Mouse (Mus musculus): ENCODE data around the gene Gm5447.

The Gm5447 gene

DNA sequence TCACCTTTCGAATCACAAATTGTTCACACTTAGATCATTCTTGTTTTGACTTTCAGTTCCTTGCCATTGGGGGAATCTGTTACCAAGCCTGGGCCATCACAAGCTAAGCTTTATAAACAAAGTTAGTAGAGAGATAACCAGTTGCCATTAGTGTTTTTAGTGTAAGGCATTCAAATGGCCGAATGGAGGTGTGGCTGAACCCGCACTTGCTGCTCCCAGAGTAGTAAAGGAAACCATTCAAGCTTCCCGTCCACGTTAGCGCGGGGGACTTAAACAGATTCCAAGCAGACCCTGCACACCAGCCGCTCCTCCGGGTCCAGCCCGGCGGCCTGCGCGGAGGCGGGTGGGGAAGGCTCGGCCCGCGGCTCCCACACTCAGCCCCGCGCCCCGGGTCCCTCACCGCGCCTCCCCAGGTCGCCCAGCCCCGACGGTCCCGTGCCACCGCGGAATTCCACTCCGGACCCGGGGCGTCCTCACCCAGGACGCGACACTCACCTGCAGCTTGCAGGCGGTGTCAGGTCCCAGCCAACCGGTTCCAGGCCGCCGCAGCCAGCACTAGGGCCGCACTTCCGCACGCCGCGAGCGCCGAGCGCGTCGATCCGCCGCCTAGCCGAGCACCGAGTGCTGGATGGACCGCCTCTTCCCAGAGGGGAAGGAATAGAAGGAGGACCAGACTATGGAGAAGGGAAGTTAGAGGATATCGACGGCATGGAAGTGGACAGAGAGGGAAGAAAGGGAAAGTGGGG, at the start of gene Gm5447, which contains the start of gene Exoc2:
Gene Gm5447, plus strand, starts transcription at position 704 of the 746 bp plus-strand sequence.
Gene Exoc2, minus strand, starts transcription at position 593 of the 746 bp plus-strand sequence.
- DNase-seq = peak; percentile 83 to 90

DNA sequence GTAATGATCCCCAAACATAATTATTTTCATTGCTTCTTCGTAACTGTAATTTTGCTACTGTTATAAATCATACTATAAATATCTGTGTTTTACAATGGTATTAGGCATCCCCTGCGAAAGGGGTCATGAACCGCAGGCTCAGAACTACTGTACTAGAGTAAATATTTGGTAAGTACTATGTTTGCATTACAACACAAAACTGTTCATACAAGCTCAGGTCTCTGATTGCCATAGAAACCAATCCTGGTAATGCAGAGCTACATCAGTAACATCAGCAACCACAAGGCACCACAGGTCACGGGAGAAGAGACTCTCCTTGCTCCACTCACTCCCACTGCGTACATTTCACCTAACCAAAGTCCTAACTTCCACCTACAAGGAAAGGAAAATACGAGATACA, 49.7 kb upstream of the Gm5447 start:
- no peak for DNase-seq

DNA sequence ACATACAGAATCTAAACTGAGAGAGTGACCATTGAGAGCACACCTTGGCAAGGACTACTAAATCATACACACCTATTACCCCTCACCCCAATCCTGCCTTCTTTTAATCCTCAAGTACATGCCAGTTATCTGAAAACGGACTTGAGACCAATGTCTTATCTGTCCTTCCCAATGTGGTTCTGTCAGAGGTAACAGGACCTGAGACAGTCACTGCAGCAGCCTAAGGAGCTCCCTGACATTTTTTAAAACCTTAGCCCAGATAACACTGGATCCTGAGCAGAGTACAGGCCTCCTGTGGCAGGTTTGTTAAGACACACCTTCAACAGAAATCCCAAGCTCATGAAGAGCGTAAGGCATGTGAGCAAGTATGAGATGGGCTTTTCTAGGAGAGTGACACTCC, 44.9 kb upstream of the Gm5447 start:
- no peak for DNase-seq

DNA sequence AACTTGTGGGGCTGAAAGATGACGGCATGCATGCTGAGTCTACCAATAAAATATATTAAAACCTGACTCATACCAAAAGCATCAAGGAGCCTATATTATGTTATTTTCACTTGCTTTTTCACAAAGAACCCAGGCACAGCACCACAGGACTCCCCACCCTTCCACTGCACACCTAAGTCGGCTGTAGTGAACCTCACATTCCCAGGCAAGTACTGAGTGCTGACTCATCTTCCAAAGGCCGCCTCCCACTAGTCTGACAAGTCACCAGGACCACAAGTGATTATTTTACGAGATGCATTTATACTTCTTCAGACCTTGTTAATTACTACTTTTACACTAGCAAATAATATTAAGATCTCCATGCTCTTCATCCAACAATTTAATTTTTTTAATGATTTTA, 42.4 kb upstream of the Gm5447 start:
- no peak for DNase-seq

DNA sequence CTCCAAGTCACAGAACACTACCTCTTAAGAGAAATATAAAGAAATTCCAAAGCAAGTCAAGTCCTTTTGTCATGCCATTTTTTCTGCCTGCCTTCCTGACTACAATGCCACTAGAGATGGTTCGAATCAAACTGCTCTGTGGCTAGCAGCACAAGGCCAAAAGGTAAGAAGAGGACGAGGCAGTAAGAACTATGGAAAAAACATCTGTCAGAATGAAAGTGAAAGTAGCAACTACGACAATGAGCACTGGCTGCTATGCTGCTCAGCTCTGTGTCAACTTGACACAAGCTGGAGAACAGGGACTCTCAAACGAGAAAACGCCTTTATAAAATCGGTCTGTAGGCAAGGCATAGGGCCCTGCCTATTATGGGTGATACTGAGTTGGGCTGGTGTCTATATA, 41.0 kb upstream of the Gm5447 start:
- no peak for DNase-seq

DNA sequence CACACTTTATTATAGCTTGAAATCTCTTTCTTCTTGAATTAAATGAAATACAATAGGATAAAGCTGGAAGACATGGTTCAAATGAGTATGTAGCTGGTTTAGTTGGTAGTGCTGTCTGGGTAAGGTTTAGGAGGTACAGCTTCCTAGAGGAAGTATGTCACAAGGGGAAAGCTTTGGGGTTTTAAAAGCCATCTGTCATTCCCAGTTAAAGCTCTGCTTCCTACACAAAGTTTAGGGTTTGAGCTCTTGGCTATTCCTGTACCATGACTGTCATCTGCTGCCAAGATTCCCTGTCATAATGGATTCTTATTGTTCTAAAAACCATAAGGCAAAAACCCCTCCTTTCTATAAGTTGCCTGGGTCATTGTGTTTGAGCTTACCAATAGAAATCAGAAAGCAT, 28.2 kb upstream of the Gm5447 start:
- no peak for DNase-seq

DNA sequence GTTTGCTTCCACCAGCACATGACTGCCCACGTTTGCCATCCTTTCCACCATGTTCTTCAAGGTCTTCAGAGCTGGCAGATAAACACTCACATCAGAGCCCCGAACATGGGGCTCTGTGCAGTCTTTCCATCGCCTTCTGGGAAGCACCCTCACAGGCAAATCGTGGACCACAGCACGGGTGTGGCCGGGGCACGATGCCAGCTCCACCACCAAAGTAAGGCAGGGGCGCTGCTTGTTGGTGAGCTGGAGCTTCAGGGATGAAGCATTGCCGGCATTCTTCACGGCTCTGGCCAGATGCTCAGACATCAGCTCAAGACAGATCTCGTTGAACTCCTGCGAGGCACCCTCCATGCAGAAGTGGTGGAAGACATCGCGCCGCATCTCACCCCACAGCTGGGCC, 26.9 kb upstream of the Gm5447 start:
- DNase-seq = no peak

DNA sequence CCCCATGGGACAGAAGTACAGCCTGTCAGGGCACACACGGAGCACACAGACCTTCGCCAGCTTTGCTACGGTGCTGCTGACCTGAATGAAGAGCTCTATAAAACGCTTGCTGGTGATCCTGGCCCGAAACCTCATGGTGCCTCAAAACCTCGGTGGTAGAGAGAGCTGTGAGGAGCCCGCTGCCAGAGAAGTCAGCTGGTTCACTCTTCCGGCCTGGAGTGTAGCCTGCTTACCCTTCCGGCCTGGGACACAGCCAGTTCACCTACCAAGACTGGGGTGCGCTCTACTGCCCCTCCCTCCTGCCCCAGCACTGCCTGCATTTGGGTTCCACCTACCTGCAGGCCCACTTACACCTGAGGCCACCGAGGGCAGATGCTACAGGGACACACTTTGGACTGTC, 26.5 kb upstream of the Gm5447 start, which contains the start of gene Hus1b:
Gene Hus1b, minus strand, starts transcription at position 220 of the 400 bp plus-strand sequence.
- peak in 1 of 2 experiments; percentile 23 for DNase-seq

DNA sequence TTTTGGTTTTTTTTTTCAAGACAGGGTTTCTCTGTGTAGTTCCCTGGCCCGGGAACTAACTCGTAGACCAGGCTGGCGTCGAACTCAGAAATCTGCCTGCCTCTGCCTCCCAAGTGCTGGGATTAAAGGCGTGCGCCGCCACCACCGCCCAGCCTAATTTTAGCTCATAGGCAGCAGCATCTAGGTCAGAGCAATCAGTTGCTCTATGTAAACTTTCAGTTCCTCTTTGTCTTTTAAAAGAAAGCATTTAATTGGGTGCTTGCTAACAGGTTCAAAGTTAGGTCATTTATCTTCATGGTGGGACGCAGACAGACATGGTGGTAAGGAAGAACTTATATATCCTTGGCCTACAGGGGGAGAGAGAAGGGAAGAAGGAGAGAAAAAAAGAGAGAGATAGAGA, 24.8 kb upstream of the Gm5447 start:
- DNase-seq = no peak

DNA sequence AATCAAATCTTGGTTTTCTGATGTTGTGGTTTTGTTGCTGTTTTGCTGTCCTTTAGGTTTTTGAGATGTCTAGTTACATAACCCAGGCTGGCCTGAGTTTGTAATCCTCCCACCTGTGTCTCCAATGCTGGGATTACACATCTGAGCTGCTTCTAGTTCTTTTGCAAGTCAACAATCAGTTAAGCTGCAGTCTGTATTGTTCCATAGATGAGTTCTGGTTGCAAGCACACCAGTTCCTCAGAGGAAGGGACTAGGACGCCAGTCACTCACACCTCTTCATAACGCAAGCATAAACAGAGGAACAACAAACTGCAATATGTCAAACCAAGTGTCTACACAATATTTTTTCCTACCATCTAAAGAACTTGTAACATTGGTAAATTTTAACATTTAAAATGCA, 22.0 kb upstream of the Gm5447 start:
- no peak for DNase-seq

DNA sequence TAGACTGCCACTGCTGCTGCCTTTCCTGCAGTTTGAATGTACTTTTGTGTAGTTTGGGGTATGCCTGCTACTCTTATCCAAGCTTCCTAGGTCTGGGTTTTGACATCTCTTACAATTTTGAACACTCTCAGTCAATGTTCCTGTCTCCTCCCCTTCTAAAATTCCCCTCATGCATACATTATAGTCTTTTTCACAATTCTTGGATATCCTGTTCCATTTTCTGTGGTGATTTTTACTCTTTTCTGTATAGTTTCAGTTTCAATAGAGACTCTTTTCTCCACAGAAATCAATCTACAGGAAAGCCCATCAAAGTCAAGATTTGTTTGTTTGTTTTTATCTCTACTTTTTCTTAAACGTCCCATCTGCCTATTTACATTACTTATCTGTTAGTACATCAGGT, 20.4 kb upstream of the Gm5447 start:
- no peak for DNase-seq

DNA sequence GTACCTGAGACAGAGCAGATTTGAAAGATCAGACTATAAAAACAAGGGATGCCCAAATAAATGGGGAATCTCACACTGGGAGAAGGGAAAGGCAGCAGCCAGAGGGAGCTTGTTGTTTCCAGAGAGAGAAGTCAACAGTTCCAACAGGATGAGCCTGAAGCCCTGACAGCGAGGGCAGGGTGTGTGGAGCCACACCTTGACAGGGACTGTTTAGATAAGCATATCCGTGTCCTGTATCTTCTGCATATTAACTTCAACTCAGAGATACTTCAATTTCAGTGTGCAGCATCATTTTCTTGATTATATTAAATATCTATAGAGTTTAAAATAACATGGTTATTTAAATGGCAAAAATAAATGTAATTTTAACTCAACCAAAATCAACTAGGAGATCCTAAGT, 13.3 kb upstream of the Gm5447 start:
- DNase-seq = no peak

DNA sequence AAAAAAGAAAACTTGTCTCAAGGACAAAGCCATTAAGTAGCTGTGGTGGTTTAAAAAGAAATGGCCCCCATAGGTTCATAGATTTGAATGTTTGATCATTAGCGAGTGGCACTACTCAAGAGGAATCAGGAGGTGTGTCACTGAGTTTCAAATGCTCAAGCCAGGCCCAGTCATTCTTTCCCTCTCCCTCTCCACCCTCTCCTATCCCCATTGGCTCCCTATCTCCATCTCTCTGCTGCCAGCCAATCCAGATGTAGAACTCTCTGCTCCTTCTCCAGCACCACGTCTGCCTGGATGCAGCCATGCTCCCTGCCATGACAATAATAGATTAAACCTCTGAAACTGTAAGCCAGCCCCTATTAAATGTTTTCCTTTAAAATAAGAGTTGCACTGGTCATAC, 12.1 kb upstream of the Gm5447 start:
- DNase-seq = no peak

DNA sequence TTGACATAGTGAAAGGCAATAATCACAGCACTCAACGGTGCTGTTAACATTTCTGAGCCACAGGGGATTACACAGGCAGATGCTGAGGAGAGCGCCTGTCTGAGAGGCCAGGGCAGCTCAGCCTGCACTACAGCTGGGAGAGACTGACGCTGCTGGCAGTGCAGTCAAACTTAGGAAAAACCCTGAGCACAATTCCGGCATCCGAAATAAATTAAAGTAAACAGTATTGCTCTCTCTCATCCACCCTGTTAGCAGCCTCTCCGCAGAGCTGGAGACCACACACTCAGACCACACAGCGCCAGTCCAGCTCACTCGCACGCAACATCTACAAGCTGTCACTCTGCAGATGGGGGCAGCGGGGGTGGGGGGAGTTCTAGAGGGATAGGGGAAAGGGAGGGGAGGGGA, 7.5 kb upstream of the Gm5447 start:
- DNase-seq = no peak

DNA sequence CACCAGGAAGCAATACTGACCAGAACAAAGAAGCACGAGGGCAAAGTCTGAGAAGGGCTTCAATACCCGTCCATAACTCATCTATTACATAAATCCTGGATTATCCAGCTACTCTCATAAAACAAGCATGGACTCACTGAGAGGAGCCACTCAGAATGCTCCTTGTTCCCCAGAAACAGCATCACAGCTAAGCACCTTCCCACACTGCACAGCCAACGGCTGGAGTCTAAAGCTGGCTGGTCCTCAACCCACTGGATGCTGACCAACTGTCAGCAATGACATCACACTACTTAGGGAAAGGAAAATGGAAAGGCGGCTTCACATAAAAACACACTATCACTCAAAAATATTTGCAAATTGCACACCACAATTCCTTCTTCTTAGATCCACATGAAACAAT, 5.7 kb upstream of the Gm5447 start:
- no peak for DNase-seq

DNA sequence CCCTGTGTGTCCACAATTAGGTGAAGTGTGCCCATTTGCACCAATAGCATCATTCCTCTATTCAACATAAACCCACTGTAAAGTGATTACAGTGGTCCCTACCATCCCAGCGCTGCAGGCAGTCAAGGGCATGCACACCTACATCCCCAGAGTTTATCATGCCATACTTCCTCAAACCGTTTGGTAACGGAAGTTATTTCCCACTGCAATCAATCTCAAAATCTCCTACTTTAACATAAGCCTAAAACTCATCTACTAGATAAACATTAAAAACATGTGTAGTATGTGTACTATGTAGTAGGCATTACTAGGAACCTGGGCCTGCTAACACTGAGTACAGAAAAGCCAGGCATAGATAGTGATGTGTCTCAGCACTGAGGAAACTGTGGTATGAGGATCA, 3.0 kb upstream of the Gm5447 start:
- DNase-seq = no peak

DNA sequence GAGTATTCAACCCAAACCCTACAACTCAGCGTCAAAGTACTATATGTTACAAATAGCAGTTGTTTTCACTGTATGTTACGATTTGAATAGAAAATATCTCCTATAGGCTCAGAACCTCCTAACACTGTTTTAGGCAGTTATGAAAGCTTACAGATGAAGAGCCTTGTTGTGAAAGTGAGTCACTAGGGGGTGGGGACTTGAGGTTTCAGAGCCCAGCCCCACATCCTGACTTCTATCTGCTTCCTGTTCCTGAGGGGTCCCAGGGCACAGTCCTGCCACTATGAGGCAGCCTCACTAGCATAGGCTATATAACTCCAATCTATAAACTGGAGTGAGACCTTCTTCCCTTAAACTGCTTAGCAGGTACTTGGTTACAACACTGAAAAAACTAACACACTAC, 1.9 kb upstream of the Gm5447 start:
- DNase-seq = no peak

DNA sequence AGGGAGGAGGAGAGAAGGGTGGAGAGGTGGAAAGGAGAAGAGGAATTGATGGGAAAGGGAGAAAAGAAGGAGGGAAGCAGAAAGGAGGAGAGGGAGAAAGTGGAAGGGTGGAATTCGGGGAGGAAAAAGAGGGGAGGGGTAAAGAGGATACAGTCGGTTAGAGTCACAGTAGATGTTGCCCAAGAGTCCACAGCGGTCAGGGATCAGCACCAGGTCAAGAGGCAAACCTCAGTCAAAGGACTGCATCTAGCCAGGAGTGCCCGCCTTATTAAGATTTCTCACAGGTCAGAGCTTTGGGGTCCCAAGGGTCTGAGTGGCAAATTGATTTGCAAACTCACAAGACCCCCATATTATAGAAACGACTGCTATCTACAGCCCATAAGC, 235 bp downstream of the Gm5447 start:
- DNase-seq = no peak

DNA sequence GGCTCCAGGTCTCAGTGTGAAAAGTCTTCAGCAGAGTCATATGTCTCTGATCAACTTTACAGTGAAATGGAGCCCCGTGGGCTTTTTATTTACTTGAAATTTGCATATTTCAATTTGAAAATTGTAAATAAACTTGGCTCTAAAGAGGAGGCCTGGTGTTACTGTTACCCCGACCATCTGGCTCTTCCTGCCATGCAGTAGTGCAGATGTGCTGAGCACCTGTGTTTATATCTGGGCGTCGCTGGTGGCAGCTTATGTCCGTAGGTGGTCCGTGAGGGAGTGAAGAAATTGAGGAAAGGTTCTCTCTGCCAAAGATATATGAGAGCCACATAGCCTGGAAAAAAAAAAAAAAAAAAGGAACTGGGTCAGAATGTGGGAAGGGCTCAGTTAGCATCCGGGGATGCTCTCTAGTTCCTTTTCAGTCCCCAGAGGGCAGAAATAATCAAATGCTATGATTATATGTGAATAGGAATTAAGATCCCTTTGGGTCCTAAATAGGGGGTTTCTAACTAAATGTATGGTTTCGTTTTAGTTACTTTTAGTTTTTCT, 2.6 kb downstream of the Gm5447 start:
- DNase-seq = no peak

DNA sequence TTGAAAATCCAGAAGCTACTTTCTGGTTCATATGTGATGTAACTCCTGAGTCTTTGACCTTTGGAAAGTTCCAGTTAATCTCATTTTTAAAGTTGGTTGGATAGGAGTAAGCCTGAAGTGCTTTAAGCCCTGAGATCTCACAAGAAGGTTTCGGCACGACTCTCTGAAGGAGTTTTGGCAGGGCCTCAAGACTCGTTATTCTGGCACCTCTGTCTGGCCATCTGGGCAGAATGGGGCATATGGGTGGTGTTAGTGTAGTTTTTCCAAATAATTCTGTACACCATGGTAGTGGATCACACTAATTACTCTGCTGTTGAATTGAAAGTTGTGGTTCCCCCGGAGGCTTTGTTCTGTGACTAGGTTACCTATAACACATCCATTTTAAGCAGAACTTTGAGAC, 4.2 kb downstream of the Gm5447 start:
- DNase-seq = no peak

DNA sequence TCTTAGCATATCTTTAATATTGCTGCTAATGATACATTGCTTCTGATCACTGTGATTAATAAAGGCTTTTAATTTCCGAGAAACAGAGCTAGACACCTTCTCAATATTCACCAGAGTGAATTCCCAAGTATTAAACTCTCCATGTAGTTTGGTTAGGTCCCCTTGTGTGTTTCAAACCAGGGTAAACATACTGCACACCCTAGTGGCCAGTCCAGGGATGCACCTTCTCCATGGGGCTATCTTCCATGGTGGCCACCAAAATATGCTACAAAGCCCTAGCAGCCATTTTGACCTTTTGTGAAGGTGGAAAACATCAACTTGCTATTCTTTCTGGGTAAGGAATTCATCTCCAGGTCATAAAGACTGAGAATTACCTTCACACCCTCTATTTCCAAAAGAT, 7.7 kb downstream of the Gm5447 start:
- no peak for DNase-seq

DNA sequence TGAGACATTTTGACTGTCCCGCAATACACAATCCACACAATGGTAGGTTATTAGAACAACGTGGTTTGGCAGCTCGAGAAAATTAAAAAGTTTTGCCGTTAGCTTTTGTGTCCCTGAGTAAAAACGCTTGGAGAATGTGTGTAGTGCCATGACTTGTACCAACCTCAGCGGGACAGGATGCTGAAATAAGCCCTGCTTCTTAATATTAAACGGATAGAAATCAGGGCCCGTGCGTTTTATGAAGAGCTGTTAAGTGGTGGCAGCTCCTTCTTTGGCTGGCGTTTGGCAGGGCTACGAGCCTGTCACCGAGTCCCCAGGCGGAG, 11.2 kb downstream of the Gm5447 start:
- DNase-seq = no peak

DNA sequence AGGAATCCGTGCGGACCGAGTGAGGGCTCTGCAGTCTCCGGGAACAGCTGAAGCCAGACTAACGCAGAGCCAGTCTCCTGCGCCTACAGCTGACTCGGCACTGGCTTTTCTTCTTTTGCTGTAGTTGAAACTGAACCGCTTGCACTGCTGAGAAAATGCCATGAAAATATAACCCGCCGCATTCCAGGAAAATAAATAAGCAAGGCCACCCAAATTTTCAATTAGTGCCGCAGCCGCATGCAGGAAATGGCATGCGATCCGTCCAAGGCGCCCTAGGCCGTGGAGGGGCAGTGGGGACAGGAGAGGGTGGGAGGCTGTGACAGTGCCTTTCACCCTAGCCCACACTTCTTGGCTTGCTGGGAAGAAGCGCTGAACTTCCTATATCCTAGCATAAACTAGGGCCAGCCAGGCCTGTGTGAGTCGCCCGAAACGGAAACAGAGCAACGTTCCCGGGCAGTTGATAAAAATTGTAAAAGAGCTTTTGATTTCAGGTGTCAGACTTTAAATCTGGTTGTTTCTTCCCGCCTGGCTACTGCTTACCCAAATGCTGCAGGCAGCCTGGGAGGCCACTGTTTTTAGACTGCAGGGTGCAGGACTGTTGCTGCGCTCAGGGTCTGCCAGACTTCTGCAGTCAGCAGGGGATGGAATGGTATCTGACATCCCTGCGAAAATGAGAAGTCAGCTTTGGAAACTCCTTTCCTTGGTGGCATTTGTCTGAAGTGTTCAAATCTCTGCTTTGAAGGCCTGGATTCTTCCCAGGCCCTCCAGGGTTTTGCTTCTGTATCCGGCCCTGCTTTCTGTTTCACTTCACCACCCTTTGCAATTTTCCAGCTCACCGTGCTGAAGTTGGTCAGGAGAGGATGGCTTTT, 11.8 kb downstream of the Gm5447 start:
- DNase-seq = peak; percentile 72 to 74

DNA sequence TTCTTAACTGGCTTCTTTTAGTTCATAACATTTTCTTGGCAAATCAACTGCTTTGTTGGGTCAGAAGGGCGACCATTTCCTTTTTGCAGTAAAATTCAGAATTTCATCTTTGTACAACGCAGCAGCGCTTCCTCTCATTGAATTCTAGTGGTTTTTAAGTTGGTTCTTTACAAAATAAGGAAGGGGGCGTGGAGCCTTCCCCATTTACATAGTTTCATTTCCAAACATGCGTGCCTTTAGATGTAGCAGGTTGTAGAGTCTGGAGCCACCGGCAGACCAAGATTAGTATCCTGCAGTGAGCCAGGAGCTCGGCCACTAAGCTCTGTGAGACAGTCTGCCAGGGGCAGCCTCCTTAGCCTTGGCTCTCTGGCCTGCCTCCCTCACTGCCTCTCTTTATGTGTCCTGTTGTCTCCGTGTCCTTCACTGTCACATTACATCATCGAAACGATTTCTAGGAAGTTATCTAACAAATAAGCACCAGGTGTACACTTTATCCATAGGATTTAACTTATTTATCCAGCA, 13.0 kb downstream of the Gm5447 start:
- DNase-seq = peak; percentile 28 to 35
